Mouse (Mus musculus): ENCODE data around the gene Rab22a. TPM values are rescaled to one million over a fixed set of nuclear protein-coding genes. Genes with fewer than 3 reads are reported as not detected.
"Not testable (repeated sequence)": the region's sequence is repeated elsewhere in the genome, so short reads cannot be mapped to it uniquely, and the experiment has no call there.

Rab22a gene
- polyA plus RNA-seq, 1 experiment from 2014 or later: 40.3 TPM

- no peak for DNase-seq (ENCODE audit: low spot score)
- H3K36me3 ChIP-seq (replicated peaks; ENCODE audit: control insufficient read depth, insufficient read depth, low read depth, low read length): no peaks in the 10 kb centered on the region
- no peaks in the 10 kb centered on the region for H3K9me3 ChIP-seq (replicated peaks; ENCODE audit: control insufficient read depth, low read length)
- WGBS: 51% methylated on average over 8 of the region's 8 CpGs
- no peaks in the 10 kb centered on the region for H3K27me3 ChIP-seq (ENCODE audit: control insufficient read depth, insufficient read depth, low read length)
- no peaks in the 10 kb centered on the region for H3K4me1 ChIP-seq (ENCODE audit: control insufficient read depth, insufficient read depth, low read length)
- H3K4me3 ChIP-seq (ENCODE audit: low read depth, low read length): no peak overlapping the region
- H3K4me2 ChIP-seq (ENCODE audit: low read depth, low read length): no peak overlapping the region
- no peak for ATAC-seq (replicated peaks; ENCODE audit: insufficient number of reproducible peaks, low FRiP score, low TSS enrichment, low read depth)
- H3K9ac ChIP-seq (replicated peaks; ENCODE audit: low read length): no peak overlapping the region
- no peak overlapping the region for H3K27ac ChIP-seq (replicated peaks; ENCODE audit: low read depth, low read length)
Observed at GRCm38 (mm10) chr2:173714620-173715218, 55.2 kb downstream of the Rab22a start.

DNA sequence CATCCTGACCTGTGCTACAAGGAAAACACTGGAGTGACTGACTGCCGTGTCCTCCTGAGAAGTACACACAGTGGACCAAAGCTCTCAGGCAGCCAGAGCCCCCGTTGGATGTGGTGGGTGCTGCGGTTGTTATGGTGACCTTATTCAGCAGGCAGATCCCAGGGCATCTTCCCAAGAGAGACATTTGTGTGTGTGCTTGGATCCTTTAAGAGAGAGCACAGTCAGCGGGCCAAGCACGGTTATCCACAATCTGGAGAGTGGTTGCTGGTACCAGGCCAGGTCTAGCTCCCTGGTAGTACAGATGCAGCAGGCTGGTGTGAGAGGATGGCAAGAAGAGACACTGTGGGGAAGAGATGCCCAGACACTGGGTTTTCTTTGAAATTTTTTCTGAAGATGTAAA is 57.4 kb downstream of the Rab22a start:
- Histone ChIP-seq H3K9ac (replicated peaks; ENCODE audit: low read length) (no peak overlapping the region), H3K27me3 (ENCODE audit: control insufficient read depth, insufficient read depth, low read length) (no peaks in the 10 kb centered on the region), H3K9me3 (replicated peaks; ENCODE audit: control insufficient read depth, low read length) (no peaks in the 10 kb centered on the region), H3K4me1 (ENCODE audit: control insufficient read depth, insufficient read depth, low read length) (no peaks in the 10 kb centered on the region), H3K4me3 (ENCODE audit: low read depth, low read length) (no peak overlapping the region), H3K4me2 (ENCODE audit: low read depth, low read length) (no peak overlapping the region), H3K36me3 (replicated peaks; ENCODE audit: control insufficient read depth, insufficient read depth, low read depth, low read length) (no peaks in the 10 kb centered on the region), H3K27ac (replicated peaks; ENCODE audit: low read depth, low read length) (no peak overlapping the region)
- 92% methylated on average over 5 of the region's 5 CpGs for WGBS
- DNase-seq (ENCODE audit: low spot score) (no peak), ATAC-seq (replicated peaks; ENCODE audit: insufficient number of reproducible peaks, low FRiP score, low TSS enrichment, low read depth) (no peak)

DNA sequence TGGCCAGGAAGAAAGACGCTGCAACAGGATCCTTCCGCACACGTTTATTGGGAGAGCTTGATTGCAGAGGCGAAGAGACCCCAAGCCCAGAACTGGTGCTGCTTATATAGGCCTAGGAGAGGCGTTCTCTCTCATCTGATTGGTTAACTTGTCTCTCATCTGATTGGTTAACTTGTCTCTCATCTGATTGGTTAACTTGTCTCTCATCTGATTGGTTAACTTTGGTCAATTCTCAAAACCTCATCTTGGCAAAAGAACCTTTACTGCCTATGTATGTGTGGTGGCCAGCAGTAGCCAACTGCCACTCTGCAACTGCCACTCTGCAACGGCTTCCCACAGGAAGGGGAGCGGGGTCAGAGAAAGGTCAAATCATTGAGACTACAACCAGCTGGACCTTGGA is 59.6 kb downstream of the Rab22a start, which contains the start of gene 1700010B08Rik:
TSS of gene 1700010B08Rik (plus strand) at position 301 of the 400 bp plus-strand sequence.
- H3K27ac ChIP-seq (replicated peaks; ENCODE audit: low read depth, low read length); DNase-seq (ENCODE audit: low spot score); H3K4me1 ChIP-seq (ENCODE audit: control insufficient read depth, insufficient read depth, low read length); H3K36me3 ChIP-seq (replicated peaks; ENCODE audit: control insufficient read depth, insufficient read depth, low read depth, low read length); H3K9ac ChIP-seq (replicated peaks; ENCODE audit: low read length); ATAC-seq (replicated peaks; ENCODE audit: insufficient number of reproducible peaks, low FRiP score, low TSS enrichment, low read depth); H3K4me3 ChIP-seq (ENCODE audit: low read depth, low read length); H3K27me3 ChIP-seq (ENCODE audit: control insufficient read depth, insufficient read depth, low read length); H3K9me3 ChIP-seq (replicated peaks; ENCODE audit: control insufficient read depth, low read length); H3K4me2 ChIP-seq (ENCODE audit: low read depth, low read length): not testable (repeated sequence)
- 88% methylated on average over 6 of the region's 7 CpGs for WGBS

DNA sequence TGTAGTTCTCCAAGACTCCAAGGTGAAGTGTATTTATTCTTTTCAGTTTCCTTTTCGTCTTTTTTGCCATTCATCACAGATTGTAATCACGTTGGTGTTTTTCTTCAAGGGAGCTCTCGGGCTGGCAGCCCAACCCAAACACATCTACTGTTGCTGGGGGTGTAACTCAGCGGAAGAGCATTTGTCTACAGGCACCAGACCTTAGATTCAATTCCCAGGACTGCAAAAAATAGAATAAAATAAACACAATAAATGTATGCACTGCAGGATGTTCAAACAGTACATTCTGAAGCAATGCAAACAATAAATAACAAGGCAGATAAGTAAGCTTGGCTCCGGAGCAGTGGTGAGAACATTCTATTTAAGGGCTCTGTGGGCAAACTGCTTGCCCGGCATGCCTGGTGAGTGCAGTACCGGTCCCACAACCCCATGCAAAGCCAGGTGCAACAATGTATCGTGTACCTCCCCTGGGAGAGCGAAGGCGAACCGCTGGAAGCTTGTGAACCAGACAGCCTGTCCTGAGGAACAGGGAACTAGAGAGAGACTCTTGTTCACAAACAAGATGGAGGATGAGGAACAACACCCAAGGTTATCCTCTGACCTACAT is 62.8 kb downstream of the Rab22a start:
- ATAC-seq (replicated peaks; ENCODE audit: insufficient number of reproducible peaks, low FRiP score, low TSS enrichment, low read depth): no peak
- no peak overlapping the region for H3K4me3 ChIP-seq (ENCODE audit: low read depth, low read length)
- no peaks in the 10 kb centered on the region for H3K9me3 ChIP-seq (replicated peaks; ENCODE audit: control insufficient read depth, low read length)
- no peaks in the 10 kb centered on the region for H3K36me3 ChIP-seq (replicated peaks; ENCODE audit: control insufficient read depth, insufficient read depth, low read depth, low read length)
- H3K9ac ChIP-seq (replicated peaks; ENCODE audit: low read length): no peak overlapping the region
- no peak overlapping the region for H3K4me2 ChIP-seq (ENCODE audit: low read depth, low read length)
- H3K27me3 ChIP-seq (ENCODE audit: control insufficient read depth, insufficient read depth, low read length): no peaks in the 10 kb centered on the region
- 80% methylated on average over 11 of the region's 11 CpGs for WGBS
- no peaks in the 10 kb centered on the region for H3K4me1 ChIP-seq (ENCODE audit: control insufficient read depth, insufficient read depth, low read length)
- no peak for DNase-seq (ENCODE audit: low spot score)
- no peak overlapping the region for H3K27ac ChIP-seq (replicated peaks; ENCODE audit: low read depth, low read length)

- no peak overlapping the region for H3K4me3 ChIP-seq (ENCODE audit: low read depth, low read length)
- 34% methylated on average over 14 of the region's 14 CpGs for WGBS
- H3K9ac ChIP-seq (replicated peaks; ENCODE audit: low read length): no peak overlapping the region
- H3K4me2 ChIP-seq (ENCODE audit: low read depth, low read length): no peak overlapping the region
- peak; percentile 24; the same call in 1 of the 2 replicates for ATAC-seq (replicated peaks; ENCODE audit: insufficient number of reproducible peaks, low FRiP score, low TSS enrichment, low read depth)
- no peaks in the 10 kb centered on the region for H3K27me3 ChIP-seq (ENCODE audit: control insufficient read depth, insufficient read depth, low read length)
- no peaks in the 10 kb centered on the region for H3K36me3 ChIP-seq (replicated peaks; ENCODE audit: control insufficient read depth, insufficient read depth, low read depth, low read length)
- H3K4me1 ChIP-seq (ENCODE audit: control insufficient read depth, insufficient read depth, low read length): no peaks in the 10 kb centered on the region
- H3K27ac ChIP-seq (replicated peaks; ENCODE audit: low read depth, low read length): no peak overlapping the region
- DNase-seq (ENCODE audit: low spot score): peak; percentile 49
- H3K9me3 ChIP-seq (replicated peaks; ENCODE audit: control insufficient read depth, low read length): no peaks in the 10 kb centered on the region
Observed at GRCm38 (mm10) chr2:173724382-173724781, 64.8 kb downstream of the Rab22a start.

DNA sequence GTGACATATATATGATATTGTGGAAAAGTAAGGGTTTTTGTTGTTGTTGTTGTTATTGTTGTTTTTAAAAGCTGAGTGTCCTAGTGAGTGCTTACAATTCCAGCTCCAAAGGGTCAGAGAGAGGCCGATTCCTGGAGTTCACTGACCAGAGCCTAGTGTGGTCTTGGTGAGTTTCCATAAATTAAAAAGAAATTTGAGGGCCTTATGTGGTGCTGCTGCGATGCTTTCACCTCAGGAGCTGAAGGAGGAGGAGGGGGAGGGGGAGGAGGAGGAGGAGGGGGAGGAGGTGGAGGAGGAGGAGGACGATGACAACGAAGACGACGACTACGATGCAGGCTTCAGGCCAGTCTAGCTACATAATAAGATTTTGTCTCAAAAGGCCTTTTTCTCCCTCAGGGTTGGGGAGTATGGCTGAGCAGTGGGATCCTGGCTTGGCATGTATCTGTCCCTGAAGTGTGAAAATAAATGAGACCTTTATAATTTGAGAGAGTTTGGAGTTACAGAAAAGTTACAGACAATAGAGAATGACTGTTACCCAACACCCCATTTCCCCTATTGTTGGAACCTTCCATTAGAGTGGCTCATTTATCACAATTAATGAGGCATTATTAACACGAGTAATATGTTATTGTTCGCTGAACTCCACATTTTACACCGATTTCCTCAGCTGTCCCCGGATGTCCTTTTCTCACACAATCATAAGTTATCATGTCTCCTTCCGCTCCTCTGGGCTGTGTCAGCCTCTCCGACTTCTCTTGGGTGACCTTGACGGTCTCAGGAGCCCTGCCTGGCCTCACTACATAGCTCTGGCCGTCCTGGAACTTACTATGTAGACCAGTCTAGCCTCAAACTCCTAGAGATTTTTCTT is 65.6 kb downstream of the Rab22a start:
- Histone ChIP-seq H3K4me3 (ENCODE audit: low read depth, low read length) (no peak overlapping the region), H3K36me3 (replicated peaks; ENCODE audit: control insufficient read depth, insufficient read depth, low read depth, low read length) (no peaks in the 10 kb centered on the region), H3K9me3 (replicated peaks; ENCODE audit: control insufficient read depth, low read length) (no peaks in the 10 kb centered on the region), H3K4me2 (ENCODE audit: low read depth, low read length) (no peak overlapping the region), H3K9ac (replicated peaks; ENCODE audit: low read length) (no peak overlapping the region), H3K27ac (replicated peaks; ENCODE audit: low read depth, low read length) (no peak overlapping the region), H3K4me1 (ENCODE audit: control insufficient read depth, insufficient read depth, low read length) (no peaks in the 10 kb centered on the region), H3K27me3 (ENCODE audit: control insufficient read depth, insufficient read depth, low read length) (no peaks in the 10 kb centered on the region)
- DNase-seq (ENCODE audit: low spot score): no peak
- WGBS: 69% methylated on average over 15 of the region's 15 CpGs
- no peak for ATAC-seq (replicated peaks; ENCODE audit: insufficient number of reproducible peaks, low FRiP score, low TSS enrichment, low read depth)

- no peak for ATAC-seq (replicated peaks; ENCODE audit: insufficient number of reproducible peaks, low FRiP score, low TSS enrichment, low read depth)
- Histone ChIP-seq H3K4me2 (ENCODE audit: low read depth, low read length) (no peak overlapping the region), H3K9ac (replicated peaks; ENCODE audit: low read length) (no peak overlapping the region), H3K27me3 (ENCODE audit: control insufficient read depth, insufficient read depth, low read length) (no peaks in the 10 kb centered on the region), H3K4me1 (ENCODE audit: control insufficient read depth, insufficient read depth, low read length) (no peaks in the 10 kb centered on the region), H3K9me3 (replicated peaks; ENCODE audit: control insufficient read depth, low read length) (no peaks in the 10 kb centered on the region), H3K27ac (replicated peaks; ENCODE audit: low read depth, low read length) (no peak overlapping the region), H3K4me3 (ENCODE audit: low read depth, low read length) (no peak overlapping the region), H3K36me3 (replicated peaks; ENCODE audit: control insufficient read depth, insufficient read depth, low read depth, low read length) (no peaks in the 10 kb centered on the region)
- 81% methylated on average over 4 of the region's 4 CpGs for WGBS
- DNase-seq (ENCODE audit: low spot score): no peak
Observed at GRCm38 (mm10) chr2:173725819-173726218, 66.3 kb downstream of the Rab22a start.

Data from embryonic facial prominence, embryonic 11.5 days (tissue).